Mouse (Mus musculus): ENCODE data around the gene Nt5c3. TPM values are rescaled to one million over a fixed set of nuclear protein-coding genes. Genes with fewer than 3 reads are reported as not detected.

The Nt5c3 gene
- total RNA-seq, 1 experiment from 2014 or later: 42.7 TPM

GRCm38 (mm10) chr6:56854803-56855202 is 68.9 kb downstream of the Nt5c3 start:
- ATAC-seq (ENCODE audit: extremely low read depth, insufficient number of reproducible peaks, low FRiP score, poor library complexity, severe bottlenecking): no peak

DNA sequence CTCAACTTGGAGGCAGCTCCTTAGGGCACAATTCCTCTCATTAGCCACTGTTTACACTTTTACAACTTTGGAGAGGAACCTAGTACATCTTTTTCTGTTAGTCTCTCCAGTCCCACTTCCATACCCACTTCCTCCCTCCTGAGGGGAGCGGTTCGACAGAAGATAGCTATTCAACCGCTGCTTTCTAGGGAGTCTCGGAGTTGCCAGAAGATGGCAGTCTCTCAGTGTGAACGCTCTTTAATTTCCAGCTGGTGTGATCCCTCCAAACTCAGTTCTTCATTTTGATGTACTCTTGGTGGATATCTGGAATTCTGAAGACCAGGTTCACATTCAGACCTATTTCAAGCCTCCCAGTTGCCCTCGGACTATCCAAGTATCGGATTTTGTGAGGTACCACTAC is 73.4 kb downstream of the Nt5c3 start:
- ATAC-seq (ENCODE audit: extremely low read depth, insufficient number of reproducible peaks, low FRiP score, poor library complexity, severe bottlenecking): no peak

DNA sequence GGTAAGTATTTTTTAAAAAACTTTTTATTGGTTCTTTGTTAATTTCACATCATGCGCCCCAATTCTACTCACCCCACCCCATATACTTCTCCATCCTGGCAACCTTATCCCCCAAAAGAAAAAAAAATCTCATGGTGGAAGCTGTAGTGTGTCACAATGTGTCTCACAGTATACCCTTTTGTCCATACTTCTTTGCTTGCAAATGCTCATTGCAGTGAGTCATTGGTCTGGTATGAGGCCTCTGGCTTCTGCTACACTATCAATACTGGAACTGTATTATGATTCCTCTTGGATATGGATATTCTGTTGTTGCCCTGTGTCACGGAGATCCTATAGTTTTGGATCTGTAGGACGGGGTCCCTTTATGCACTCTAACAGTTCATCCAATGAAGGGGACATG is 74.8 kb downstream of the Nt5c3 start:
- no peak for ATAC-seq (ENCODE audit: extremely low read depth, insufficient number of reproducible peaks, low FRiP score, poor library complexity, severe bottlenecking)

DNA sequence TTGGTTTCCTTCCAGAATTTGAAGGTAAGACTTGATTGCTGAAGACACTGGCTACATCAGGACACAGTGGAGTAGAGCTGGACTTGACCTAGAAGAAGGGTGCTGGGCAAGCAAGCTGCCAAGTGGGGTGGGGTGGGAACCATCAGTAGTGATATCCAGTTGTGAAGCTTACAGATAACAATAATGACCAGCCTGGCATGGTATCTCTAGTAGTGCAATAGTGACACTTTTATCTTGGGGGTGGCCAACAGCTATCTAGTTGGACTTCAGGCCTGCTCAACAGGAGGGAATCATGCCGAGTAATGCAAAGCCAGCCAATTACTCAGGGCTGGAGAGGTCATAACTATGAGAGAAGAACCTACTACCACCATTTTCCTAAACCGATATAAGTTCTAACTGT is 79.4 kb downstream of the Nt5c3 start:
- no peak for ATAC-seq (ENCODE audit: extremely low read depth, insufficient number of reproducible peaks, low FRiP score, poor library complexity, severe bottlenecking)

GRCm38 (mm10) chr6:56843229-56843628 is 80.5 kb downstream of the Nt5c3 start:
- no peak for ATAC-seq (ENCODE audit: extremely low read depth, insufficient number of reproducible peaks, low FRiP score, poor library complexity, severe bottlenecking)

- ATAC-seq (ENCODE audit: extremely low read depth, insufficient number of reproducible peaks, low FRiP score, poor library complexity, severe bottlenecking): no peak
These were observed 86.1 kb downstream of the Nt5c3 start for GRCm38 (mm10) chr6:56837621-56838020.

GRCm38 (mm10) chr6:56837166-56837565 is 86.6 kb downstream of the Nt5c3 start:
- ATAC-seq (ENCODE audit: extremely low read depth, insufficient number of reproducible peaks, low FRiP score, poor library complexity, severe bottlenecking): no peak

- no peak for ATAC-seq (ENCODE audit: extremely low read depth, insufficient number of reproducible peaks, low FRiP score, poor library complexity, severe bottlenecking)
These were observed 88.2 kb downstream of the Nt5c3 start for GRCm38 (mm10) chr6:56835532-56835931.

- no peak for ATAC-seq (ENCODE audit: extremely low read depth, insufficient number of reproducible peaks, low FRiP score, poor library complexity, severe bottlenecking)
These were observed 89.0 kb downstream of the Nt5c3 start for GRCm38 (mm10) chr6:56834769-56835168.

DNA sequence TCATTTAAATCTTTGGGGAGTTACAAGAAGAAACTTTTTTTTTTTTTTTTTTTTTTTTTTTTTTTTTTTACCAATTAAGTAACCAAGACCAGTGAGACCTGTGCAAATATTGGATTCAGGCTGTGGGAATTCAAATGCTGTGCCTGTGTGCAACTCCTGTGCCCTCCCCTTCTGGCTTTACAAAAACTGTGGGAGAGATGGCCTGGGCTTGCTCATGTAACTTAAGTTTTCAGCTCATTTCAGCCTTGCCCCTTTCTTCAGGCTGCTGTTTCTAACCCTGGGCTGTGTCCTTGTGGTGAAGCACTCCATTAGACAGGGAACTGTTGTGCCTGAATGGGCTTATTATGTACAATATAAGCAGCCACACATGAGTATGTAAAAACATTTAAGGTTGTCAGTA is 90.9 kb downstream of the Nt5c3 start:
- ATAC-seq (ENCODE audit: extremely low read depth, insufficient number of reproducible peaks, low FRiP score, poor library complexity, severe bottlenecking): no peak

- ATAC-seq (ENCODE audit: extremely low read depth, insufficient number of reproducible peaks, low FRiP score, poor library complexity, severe bottlenecking): no peak
These were observed 91.3 kb downstream of the Nt5c3 start for GRCm38 (mm10) chr6:56832407-56832796.

Other genes with a start within 250 kb of the Nt5c3 start
- gene Lsm5, start 219.2 kb downstream of the Nt5c3 start, total RNA-seq (2017): 30.9 and 37.6 TPM in 2 replicates
- gene Avl9, start 209.0 kb downstream of the Nt5c3 start, total RNA-seq (2017): 80.5 and 105 TPM in 2 replicates
- 50.0 and 60.5 TPM in 2 replicates for gene Kbtbd2, start 126.1 kb downstream of the Nt5c3 start, total RNA-seq (2017)
- 0.47 TPM in 1 of 2 replicates, not detected in the other for gene Fkbp9, start 91.9 kb downstream of the Nt5c3 start, total RNA-seq (2017)
- gene Vmn1r4, start 83 bp upstream of the Nt5c3 start, total RNA-seq (2017): 2.9 and 3.6 TPM in 2 replicates
- gene Vmn1r5, start 46.3 kb upstream of the Nt5c3 start, total RNA-seq (2017): not detected in 2 replicates
- not detected in 2 replicates for gene Vmn1r6, start 73.3 kb upstream of the Nt5c3 start, total RNA-seq (2017)
- gene Vmn1r7, start 101.4 kb upstream of the Nt5c3 start, total RNA-seq (2017): not detected in 2 replicates
- not detected in 2 replicates for gene Vmn1r8, start 108.4 kb upstream of the Nt5c3 start, total RNA-seq (2017)
- 0.58 TPM in 1 of 2 replicates, not detected in the other for gene Vmn1r9, start 142.9 kb upstream of the Nt5c3 start, total RNA-seq (2017)
- gene Vmn1r10, start 185.5 kb upstream of the Nt5c3 start, total RNA-seq (2017): not detected in 2 replicates
- not detected in 2 replicates for gene Vmn1r11, start 209.5 kb upstream of the Nt5c3 start, total RNA-seq (2017)
- not detected in 2 replicates for gene Vmn1r12, start 233.0 kb upstream of the Nt5c3 start, total RNA-seq (2017)